Mouse (Mus musculus): ENCODE results near the gene Acer1. TPM values are rescaled to one million over a fixed set of nuclear protein-coding genes. Genes with fewer than 3 reads are reported as not detected.

Acer1 gene
- polyA plus RNA-seq, 1 experiment from 2014 or later: 2.4 TPM

- peaks cover 29% of the 10 kb centered on the region for H3K36me3 ChIP-seq (ENCODE audit: control insufficient read depth, insufficient read depth, low read length)
- peak; percentile 25 for ATAC-seq (ENCODE audit: low read depth)
- DNase-seq (ENCODE audit: low spot score): no peak
- WGBS: 0% methylated on average over 19 of the region's 19 CpGs
- peak overlapping the region; percentile 86 for H3K4me2 ChIP-seq (ENCODE audit: low read depth, low read length)
- H3K4me3 ChIP-seq (ENCODE audit: low read depth, low read length): peak overlapping the region; percentile 72
- H3K9ac ChIP-seq (ENCODE audit: low read depth, low read length): peak overlapping the region; percentile 84
- H3K27ac ChIP-seq (replicated peaks; ENCODE audit: low read depth, low read length): peak overlapping the region; percentile 67
- no peaks in the 10 kb centered on the region for H3K9me3 ChIP-seq (ENCODE audit: control insufficient read depth, low read length)
- no peaks in the 10 kb centered on the region for H3K27me3 ChIP-seq (replicated peaks; ENCODE audit: control insufficient read depth, insufficient read depth, low read length)
- peaks cover 13% of the 10 kb centered on the region for H3K4me1 ChIP-seq (ENCODE audit: control insufficient read depth, insufficient read depth, low read length)
Observed at GRCm38 (mm10) chr17:57010911-57011235, 28.9 kb upstream of the Acer1 start.

DNA sequence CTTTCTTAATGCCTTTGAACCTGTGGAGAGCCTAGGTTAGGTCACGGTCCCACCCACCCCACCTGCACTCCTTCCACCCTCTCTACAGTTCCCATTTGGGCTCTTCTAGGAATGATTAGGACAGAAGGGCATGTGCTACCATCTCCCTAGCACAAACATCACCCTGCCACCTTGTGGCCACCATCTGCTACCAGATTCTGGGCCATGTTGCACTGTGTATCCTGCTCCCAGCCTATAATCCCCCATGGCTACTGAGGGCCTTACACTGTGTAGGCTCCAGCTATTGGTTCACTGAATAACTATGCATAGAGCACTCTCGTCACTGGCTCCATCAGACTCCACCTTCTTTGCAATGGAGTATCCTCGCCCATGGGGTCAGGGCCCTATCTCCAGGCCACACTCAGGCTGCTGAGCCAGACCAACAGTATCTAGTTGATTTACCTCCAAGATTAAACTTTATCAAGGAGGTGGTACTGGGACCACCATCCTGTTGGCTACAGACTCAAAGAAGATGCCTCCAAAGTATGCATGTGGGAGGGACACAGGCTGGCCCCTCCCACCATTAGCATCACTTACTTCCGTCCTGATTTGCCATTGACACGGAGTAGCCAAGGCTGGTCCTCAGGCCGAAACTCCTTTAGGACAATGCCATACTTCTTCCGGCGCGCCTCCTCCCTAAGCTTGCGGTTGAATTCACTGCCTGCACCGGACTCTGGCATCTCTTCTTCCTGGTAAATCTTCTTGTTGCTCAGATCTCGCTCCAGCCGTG, 25.4 kb upstream of the Acer1 start:
- Histone ChIP-seq H3K4me3 (ENCODE audit: low read depth, low read length) (no peak overlapping the region), H3K4me1 (ENCODE audit: control insufficient read depth, insufficient read depth, low read length) (peaks cover 9% of the 10 kb centered on the region), H3K27me3 (replicated peaks; ENCODE audit: control insufficient read depth, insufficient read depth, low read length) (no peaks in the 10 kb centered on the region), H3K36me3 (ENCODE audit: control insufficient read depth, insufficient read depth, low read length) (peaks cover 62% of the 10 kb centered on the region), H3K4me2 (ENCODE audit: low read depth, low read length) (no peak overlapping the region), H3K27ac (replicated peaks; ENCODE audit: low read depth, low read length) (no peak overlapping the region), H3K9ac (ENCODE audit: low read depth, low read length) (no peak overlapping the region), H3K9me3 (ENCODE audit: control insufficient read depth, low read length) (no peaks in the 10 kb centered on the region)
- ATAC-seq (ENCODE audit: low read depth) (no peak), DNase-seq (ENCODE audit: low spot score) (no peak)
- WGBS: 94% methylated on average over 13 of the region's 13 CpGs

DNA sequence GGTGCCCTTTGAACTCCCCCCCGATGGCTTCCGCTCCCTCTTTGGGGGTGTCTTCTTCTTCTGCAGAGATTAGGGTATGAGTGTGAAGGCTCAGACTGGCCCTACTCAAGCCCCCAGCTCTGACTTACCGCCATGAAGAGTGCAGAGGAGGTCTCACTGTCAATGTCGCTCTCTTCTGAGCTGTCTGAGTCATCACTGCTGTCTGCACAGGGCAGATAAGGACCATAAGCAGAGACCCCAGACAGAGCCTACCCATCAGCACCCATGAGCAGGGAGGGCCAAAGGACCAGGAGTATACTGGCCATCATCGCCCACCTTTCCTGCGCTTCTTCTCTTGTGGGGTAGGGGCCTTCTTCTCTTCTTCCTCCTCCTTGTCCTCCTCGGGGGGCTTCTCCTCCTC, 22.1 kb upstream of the Acer1 start:
- H3K36me3 ChIP-seq (ENCODE audit: control insufficient read depth, insufficient read depth, low read length): peaks cover 71% of the 10 kb centered on the region
- no peak overlapping the region for H3K27ac ChIP-seq (replicated peaks; ENCODE audit: low read depth, low read length)
- no peaks in the 10 kb centered on the region for H3K4me1 ChIP-seq (ENCODE audit: control insufficient read depth, insufficient read depth, low read length)
- H3K4me3 ChIP-seq (ENCODE audit: low read depth, low read length): no peak overlapping the region
- H3K27me3 ChIP-seq (replicated peaks; ENCODE audit: control insufficient read depth, insufficient read depth, low read length): no peaks in the 10 kb centered on the region
- H3K4me2 ChIP-seq (ENCODE audit: low read depth, low read length): no peak overlapping the region
- H3K9ac ChIP-seq (ENCODE audit: low read depth, low read length): no peak overlapping the region
- ATAC-seq (ENCODE audit: low read depth): no peak
- 91% methylated on average over 7 of the region's 7 CpGs for WGBS
- no peaks in the 10 kb centered on the region for H3K9me3 ChIP-seq (ENCODE audit: control insufficient read depth, low read length)
- DNase-seq (ENCODE audit: low spot score): no peak

GRCm38 (mm10) chr17:57001228-57001627, 19.3 kb upstream of the Acer1 start:
- no peak for ATAC-seq (ENCODE audit: low read depth)
- Histone ChIP-seq H3K4me3 (ENCODE audit: low read depth, low read length) (no peak overlapping the region), H3K4me1 (ENCODE audit: control insufficient read depth, insufficient read depth, low read length) (peaks cover 5% of the 10 kb centered on the region; the same call in 1 of the 2 replicates), H3K9ac (ENCODE audit: low read depth, low read length) (no peak overlapping the region), H3K4me2 (ENCODE audit: low read depth, low read length) (no peak overlapping the region), H3K27ac (replicated peaks; ENCODE audit: low read depth, low read length) (no peak overlapping the region), H3K9me3 (ENCODE audit: control insufficient read depth, low read length) (no peaks in the 10 kb centered on the region), H3K27me3 (replicated peaks; ENCODE audit: control insufficient read depth, insufficient read depth, low read length) (no peaks in the 10 kb centered on the region), H3K36me3 (ENCODE audit: control insufficient read depth, insufficient read depth, low read length) (peaks cover 51% of the 10 kb centered on the region)
- no peak for DNase-seq (ENCODE audit: low spot score)
- WGBS: 70% methylated on average over 8 of the region's 8 CpGs

DNA sequence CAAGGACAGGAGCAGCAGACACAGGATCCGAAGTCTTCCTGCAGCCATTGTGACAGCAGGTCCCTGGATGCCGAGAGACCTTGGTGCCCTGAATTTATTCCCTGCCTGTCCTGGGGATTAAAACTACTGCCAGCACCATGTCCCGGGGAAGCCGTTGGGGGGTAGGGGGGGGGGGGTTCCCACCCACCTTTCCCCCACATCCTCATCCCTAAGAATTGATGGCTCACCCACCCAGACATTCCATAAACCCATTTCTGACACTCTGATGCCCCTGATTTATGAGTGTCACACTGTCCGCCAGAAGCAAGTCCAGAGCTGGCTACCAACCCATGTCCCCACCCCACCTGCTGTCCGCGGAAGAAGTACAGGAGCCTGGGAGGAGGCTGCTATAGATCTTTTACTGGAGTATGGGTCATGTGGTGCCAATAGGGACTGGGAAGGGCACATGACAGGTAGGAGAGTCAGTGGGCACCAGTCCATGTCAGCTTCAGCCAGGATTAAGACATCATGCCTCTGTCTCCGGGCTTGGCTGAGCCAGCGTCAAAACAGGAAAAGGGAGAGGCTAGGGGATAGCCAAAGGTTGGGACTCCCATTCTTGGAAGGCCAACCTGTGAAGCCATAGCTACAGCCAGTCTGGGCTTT, 18.2 kb upstream of the Acer1 start, which contains the start of gene Pspn:
Gene Pspn, minus strand, starts transcription at position 51 of the 642 bp plus-strand sequence.
- Histone ChIP-seq H3K36me3 (ENCODE audit: control insufficient read depth, insufficient read depth, low read length) (peaks cover 48% of the 10 kb centered on the region), H3K9me3 (ENCODE audit: control insufficient read depth, low read length) (no peaks in the 10 kb centered on the region), H3K9ac (ENCODE audit: low read depth, low read length) (no peak within 1 kb of the TSS), H3K27ac (replicated peaks; ENCODE audit: low read depth, low read length) (no peak within 1 kb of the TSS), H3K4me2 (ENCODE audit: low read depth, low read length) (no peak within 1 kb of the TSS), H3K27me3 (replicated peaks; ENCODE audit: control insufficient read depth, insufficient read depth, low read length) (no peaks in the 10 kb centered on the region), H3K4me3 (ENCODE audit: low read depth, low read length) (no peak within 1 kb of the TSS), H3K4me1 (ENCODE audit: control insufficient read depth, insufficient read depth, low read length) (peaks cover 5% of the 10 kb centered on the region; the same call in 1 of the 2 replicates)
- WGBS: 84% methylated on average over 9 of the region's 9 CpGs
- DNase-seq (ENCODE audit: low spot score): no peak
- no peak for ATAC-seq (ENCODE audit: low read depth)

- ATAC-seq (ENCODE audit: low read depth) (no peak), DNase-seq (ENCODE audit: low spot score) (no peak)
- WGBS: 94% methylated on average over 9 of the region's 9 CpGs
- Histone ChIP-seq H3K4me2 (ENCODE audit: low read depth, low read length) (no peak overlapping the region), H3K36me3 (ENCODE audit: control insufficient read depth, insufficient read depth, low read length) (peaks cover 50% of the 10 kb centered on the region), H3K27me3 (replicated peaks; ENCODE audit: control insufficient read depth, insufficient read depth, low read length) (no peaks in the 10 kb centered on the region), H3K4me3 (ENCODE audit: low read depth, low read length) (no peak overlapping the region), H3K4me1 (ENCODE audit: control insufficient read depth, insufficient read depth, low read length) (peaks cover 5% of the 10 kb centered on the region; the same call in 1 of the 2 replicates), H3K27ac (replicated peaks; ENCODE audit: low read depth, low read length) (no peak overlapping the region), H3K9me3 (ENCODE audit: control insufficient read depth, low read length) (no peaks in the 10 kb centered on the region), H3K9ac (ENCODE audit: low read depth, low read length) (no peak overlapping the region)
Observed at GRCm38 (mm10) chr17:56999414-56999813, 17.5 kb upstream of the Acer1 start.

- H3K9ac ChIP-seq (ENCODE audit: low read depth, low read length): peak within 1 kb of the TSS; percentile 59
- 1% methylated on average over 38 of the region's 38 CpGs for WGBS
- H3K36me3 ChIP-seq (ENCODE audit: control insufficient read depth, insufficient read depth, low read length): peaks cover 53% of the 10 kb centered on the region
- H3K4me2 ChIP-seq (ENCODE audit: low read depth, low read length): peak within 1 kb of the TSS; percentile 82
- H3K9me3 ChIP-seq (ENCODE audit: control insufficient read depth, low read length): no peaks in the 10 kb centered on the region
- peaks cover 5% of the 10 kb centered on the region; the same call in 1 of the 2 replicates for H3K4me1 ChIP-seq (ENCODE audit: control insufficient read depth, insufficient read depth, low read length)
- H3K27me3 ChIP-seq (replicated peaks; ENCODE audit: control insufficient read depth, insufficient read depth, low read length): no peaks in the 10 kb centered on the region
- DNase-seq (ENCODE audit: low spot score): peak; percentile 99
- H3K4me3 ChIP-seq (ENCODE audit: low read depth, low read length): peak within 1 kb of the TSS; percentile 66
- peak; percentile 99 for ATAC-seq (ENCODE audit: low read depth)
- peak within 1 kb of the TSS; percentile 42 for H3K27ac ChIP-seq (replicated peaks; ENCODE audit: low read depth, low read length)
Observed at GRCm38 (mm10) chr17:56997029-56997667, 15.2 kb upstream of the Acer1 start, which contains the start of gene Alkbh7. TSS of gene Alkbh7 (plus strand) at chr17:56997339.

DNA sequence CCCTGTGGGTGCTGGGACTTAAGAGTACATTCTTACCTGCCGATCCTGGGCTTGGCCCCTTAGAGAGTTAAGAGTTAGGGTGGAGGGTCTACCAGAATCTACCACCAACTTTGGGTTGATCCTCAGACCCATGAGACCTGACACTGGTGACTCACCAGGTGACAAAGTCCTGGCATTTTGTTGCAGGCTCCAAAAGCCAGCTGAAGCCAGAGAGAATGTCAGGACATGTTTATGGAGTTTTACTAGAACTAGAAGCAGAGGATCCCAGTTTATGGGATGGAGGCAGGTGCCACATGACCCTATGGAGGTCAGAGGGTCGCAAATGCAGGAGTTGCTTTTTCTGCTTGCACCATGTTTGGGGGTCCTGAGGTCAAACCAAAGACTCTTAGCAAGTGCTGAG, 14.6 kb upstream of the Acer1 start:
- H3K9me3 ChIP-seq (ENCODE audit: control insufficient read depth, low read length): no peaks in the 10 kb centered on the region
- no peak for ATAC-seq (ENCODE audit: low read depth)
- no peak for DNase-seq (ENCODE audit: low spot score)
- peaks cover 5% of the 10 kb centered on the region; the same call in 1 of the 2 replicates for H3K4me1 ChIP-seq (ENCODE audit: control insufficient read depth, insufficient read depth, low read length)
- 0 out of 2 replicates have a peak overlapping the region, but pooled peaks have one; percentile 59 for H3K9ac ChIP-seq (ENCODE audit: low read depth, low read length)
- 70% methylated on average over 2 of the region's 2 CpGs for WGBS
- H3K36me3 ChIP-seq (ENCODE audit: control insufficient read depth, insufficient read depth, low read length): peaks cover 54% of the 10 kb centered on the region
- no peaks in the 10 kb centered on the region for H3K27me3 ChIP-seq (replicated peaks; ENCODE audit: control insufficient read depth, insufficient read depth, low read length)
- no peak overlapping the region for H3K27ac ChIP-seq (replicated peaks; ENCODE audit: low read depth, low read length)
- peak overlapping the region; percentile 82 for H3K4me2 ChIP-seq (ENCODE audit: low read depth, low read length)
- peak overlapping the region; percentile 66 for H3K4me3 ChIP-seq (ENCODE audit: low read depth, low read length)

Data from embryonic facial prominence, embryonic 14.5 days (tissue).